Mouse (Mus musculus) retina, adult 2 months (tissue): ENCODE data around the gene Dydc2.

Experiments
- DNase-seq: peaks from one replicate; pipeline ENCODE4 v3.0.0-alpha.2; 2012; ENCODE audit warnings: low read depth, low spot score

Dydc2 gene

GRCm38 (mm10) chr14:41035146-41035798 lies 33.7 kb downstream of the Dydc2 start:
- peak; percentile 44 for DNase-seq

GRCm38 (mm10) chr14:41033135-41034110 lies 35.6 kb downstream of the Dydc2 start:
- DNase-seq, result peak; percentile 71

GRCm38 (mm10) chr14:41030989-41031513 lies 38.0 kb downstream of the Dydc2 start:
- no peak for DNase-seq

GRCm38 (mm10) chr14:41029303-41029702 lies 39.7 kb downstream of the Dydc2 start:
- DNase-seq, result no peak

- DNase-seq, result no peak
These were observed 43.3 kb downstream of the Dydc2 start for GRCm38 (mm10) chr14:41025594-41026284.

- no peak for DNase-seq
These were observed 43.9 kb downstream of the Dydc2 start for GRCm38 (mm10) chr14:41025087-41025486.

GRCm38 (mm10) chr14:41021246-41021645 lies 47.8 kb downstream of the Dydc2 start:
- DNase-seq, result no peak

GRCm38 (mm10) chr14:41017460-41017859 lies 51.5 kb downstream of the Dydc2 start:
- no peak for DNase-seq

- DNase-seq, result no peak
These were observed 54.2 kb downstream of the Dydc2 start for GRCm38 (mm10) chr14:41014701-41015240.

- DNase-seq, result peak; percentile 81
These were observed 55.1 kb downstream of the Dydc2 start, which contains the start of gene Fam213a for GRCm38 (mm10) chr14:41013630-41014613. TSS of gene Fam213a (minus strand) at chr14:41013788.

GRCm38 (mm10) chr14:41013143-41013542 lies 55.9 kb downstream of the Dydc2 start:
- DNase-seq, result no peak

- DNase-seq, result no peak
These were observed 57.1 kb downstream of the Dydc2 start for GRCm38 (mm10) chr14:41011916-41012315.

GRCm38 (mm10) chr14:41008138-41008537 lies 60.9 kb downstream of the Dydc2 start:
- DNase-seq, result no peak

- no peak for DNase-seq
These were observed 61.4 kb downstream of the Dydc2 start for GRCm38 (mm10) chr14:41007641-41008040.

- no peak for DNase-seq
These were observed 62.1 kb downstream of the Dydc2 start for GRCm38 (mm10) chr14:41006899-41007298.

GRCm38 (mm10) chr14:41006263-41006662 lies 62.7 kb downstream of the Dydc2 start:
- no peak for DNase-seq

- no peak for DNase-seq
These were observed 63.3 kb downstream of the Dydc2 start for GRCm38 (mm10) chr14:41005716-41006115.

GRCm38 (mm10) chr14:41004201-41005141 lies 64.5 kb downstream of the Dydc2 start:
- DNase-seq, result no peak

GRCm38 (mm10) chr14:41001576-41001975 lies 67.4 kb downstream of the Dydc2 start:
- DNase-seq, result no peak
